ENCODE assay signal across 21 mouse cellular contexts in the genomic region with DNA sequence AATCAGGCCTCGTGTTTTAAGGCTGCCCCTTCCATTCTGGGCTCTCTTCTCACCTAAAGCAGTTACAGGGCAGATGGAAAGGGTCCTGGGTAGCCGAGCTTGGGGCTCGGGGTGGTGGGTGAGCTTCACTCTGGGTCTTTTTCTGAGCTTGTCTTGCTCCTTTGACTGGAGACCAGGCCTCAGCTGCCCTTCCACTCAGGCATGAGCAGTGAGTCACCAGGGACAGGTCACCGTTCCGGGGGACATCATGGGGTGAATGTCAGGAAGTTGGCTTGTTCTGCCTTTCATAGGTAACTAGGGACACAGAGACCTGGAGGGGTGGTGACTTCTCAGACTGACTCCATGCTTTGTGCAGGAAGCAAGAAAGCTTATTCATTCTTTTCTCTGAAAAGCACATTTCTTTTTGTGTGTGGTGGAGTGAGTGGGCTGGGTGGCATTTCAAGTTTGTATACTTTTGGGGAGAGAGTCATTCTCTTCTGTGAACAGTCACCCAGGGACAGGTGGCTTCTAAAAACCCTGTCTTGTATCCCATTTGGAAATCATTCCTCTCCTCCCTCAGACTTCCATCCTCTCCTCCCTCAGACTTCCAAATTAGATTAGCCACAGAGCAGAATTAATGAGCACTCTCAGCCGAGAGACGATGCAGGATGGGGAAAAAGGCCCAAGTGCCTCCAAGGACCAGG. TPM values are rescaled to one million over a fixed set of nuclear protein-coding genes. Genes with fewer than 3 reads are reported as not detected.
A peak's percentile ranks its signal among the peaks of the same experiment; 100 is the strongest.
DNase-seq lines count a peak whose midpoint lies in the region; ATAC-seq lines count a peak whose summit lies in the region.
"Had no signal": no experiment of that assay in that cellular context is flagged by ENCODE, and none has a peak within 500 bp of the region (broad histone marks: within the 10 kb centered on the region; RNA-seq: fewer than 3 reads in every experiment).

No protein-coding gene starts in this region.

- no peaks in the 10 kb centered on the region for H3K9me3 ChIP-seq in kidney, embryonic 15.5 days (replicated peaks)
- H3K9me3 ChIP-seq: embryonic facial prominence, embryonic 15.5 days; heart, embryonic 15.5 days; megakaryocyte, embryonic 14.5 days; neural tube, embryonic 13.5 days had no signal

- H3K27ac ChIP-seq in kidney, embryonic 15.5 days, result no peak overlapping the region
- H3K27ac ChIP-seq: embryonic facial prominence, embryonic 15.5 days; heart, adult 2 months; hindbrain, postnatal 0 days; left cerebral cortex, adult 2 months; neural tube, embryonic 13.5 days had no signal

- H3K4me3 ChIP-seq in kidney, embryonic 15.5 days (replicated peaks), result no peak overlapping the region
- H3K4me3 ChIP-seq: embryonic facial prominence, embryonic 15.5 days; heart, adult 2 months; heart, embryonic 15.5 days; left cerebral cortex, adult 2 months; megakaryocyte, embryonic 14.5 days; neural tube, embryonic 13.5 days had no signal

- 66% methylated on average over 7 of the region's 7 CpGs for WGBS in kidney, embryonic 15.5 days

- H3K9ac ChIP-seq in kidney, embryonic 15.5 days, result no peak overlapping the region
- H3K9ac ChIP-seq: embryonic facial prominence, embryonic 15.5 days; heart, embryonic 15.5 days; neural tube, embryonic 13.5 days had no signal

- H3K4me1 ChIP-seq in kidney, embryonic 15.5 days, result peaks cover 5% of the 10 kb centered on the region; the same call in 1 of the 2 replicates
- H3K4me1 ChIP-seq: megakaryocyte, embryonic 14.5 days had no signal

- no peak for DNase-seq in frontal cortex, postnatal 10 days (ENCODE audit: low spot score in 2 of 2)
- DNase-seq in left cerebral cortex, adult 18-20 months (ENCODE audit: low spot score in 2 of 2), result peak; percentile 26 to 46
- DNase-seq in left cerebral cortex, adult 11 months (ENCODE audit: low spot score), result no peak
- peak; percentile 7 for DNase-seq in urinary bladder, adult 2 months (ENCODE audit: low spot score)
- no peak for DNase-seq in urinary bladder, postnatal 36 days (ENCODE audit: low spot score in 2 of 2)
- DNase-seq: gastrocnemius, postnatal 14 days; heart, adult 2 months; heart, postnatal 4 days; lung, adult 18-20 months; lung, postnatal 14 days had no signal

- peak; percentile 74 for ATAC-seq in frontal cortex, adult (ENCODE audit: low TSS enrichment)
- no peak for ATAC-seq in kidney, embryonic 15.5 days (replicated peaks; ENCODE audit: low FRiP score)
- ATAC-seq: forebrain, embryonic 16.5 days; hindbrain, postnatal 0 days; intestine, postnatal 0 days had no signal

- no peaks in the 10 kb centered on the region for H3K36me3 ChIP-seq in kidney, embryonic 15.5 days
- H3K36me3 ChIP-seq: embryonic facial prominence, embryonic 15.5 days; heart, embryonic 15.5 days; neural tube, embryonic 13.5 days had no signal

- H3K4me2 ChIP-seq in kidney, embryonic 15.5 days, result no peak overlapping the region
- H3K4me2 ChIP-seq: embryonic facial prominence, embryonic 15.5 days; heart, embryonic 15.5 days; liver, embryonic 11.5 days; neural tube, embryonic 13.5 days had no signal

- no peaks in the 10 kb centered on the region; the same call in 1 of the 2 replicates for H3K27me3 ChIP-seq in kidney, embryonic 15.5 days
- H3K27me3 ChIP-seq: embryonic facial prominence, embryonic 15.5 days had no signal

RNA-seq across cellular contexts. Expression of a gene that starts 10.0 kb away (rescaled TPM):
- 10 to 100 TPM; 10.2 to 11.3 TPM for total RNA-seq in left cerebral cortex, adult 18-20 months (2021)
- polyA plus RNA-seq in urinary bladder, adult 2 months (2012; rRNA removed), result 0.17 and 0.22 TPM in 2 replicates
- 3.9 and 4.0 TPM in 2 replicates for polyA plus RNA-seq in kidney, embryonic 15.5 days (2015; fragmentation: Nextera tagmentation; extraction: Ambion mirVana)

RNA-seq across cellular contexts. Expression of a gene that starts 54.3 kb away (rescaled TPM):
- 10 to 100 TPM; 27.5 to 28.2 TPM for total RNA-seq in left cerebral cortex, adult 18-20 months (2021)
- polyA plus RNA-seq in urinary bladder, adult 2 months (2012; rRNA removed), result 20.2 and 21.5 TPM in 2 replicates
- 21.6 and 22.5 TPM in 2 replicates for polyA plus RNA-seq in kidney, embryonic 15.5 days (2015; fragmentation: Nextera tagmentation; extraction: Ambion mirVana)

Comparison
In these comparisons a context has a peak if more than half of its experiments do, and no peak if none do; other contexts are left out.
1. DNase-seq: peak in left cerebral cortex, adult 18-20 months (2 of 2) and urinary bladder, adult 2 months (single experiment); none in frontal cortex, postnatal 10 days (0 of 2), left cerebral cortex, adult 11 months (single experiment) and urinary bladder, postnatal 36 days (0 of 2).